Mouse (Mus musculus) urinary bladder, postnatal 14 days (tissue): Measurements from ENCODE around the gene Gm2163.
"Not testable (repeated sequence)": the region's sequence is repeated elsewhere in the genome, so short reads cannot be mapped to it uniquely, and the experiment has no call there.

Experiments
- DNase-seq: peaks from one replicate; pipeline ENCODE4 v3.0.0; 2021; ENCODE audit warnings: low spot score

Gene Gm2163

DNA sequence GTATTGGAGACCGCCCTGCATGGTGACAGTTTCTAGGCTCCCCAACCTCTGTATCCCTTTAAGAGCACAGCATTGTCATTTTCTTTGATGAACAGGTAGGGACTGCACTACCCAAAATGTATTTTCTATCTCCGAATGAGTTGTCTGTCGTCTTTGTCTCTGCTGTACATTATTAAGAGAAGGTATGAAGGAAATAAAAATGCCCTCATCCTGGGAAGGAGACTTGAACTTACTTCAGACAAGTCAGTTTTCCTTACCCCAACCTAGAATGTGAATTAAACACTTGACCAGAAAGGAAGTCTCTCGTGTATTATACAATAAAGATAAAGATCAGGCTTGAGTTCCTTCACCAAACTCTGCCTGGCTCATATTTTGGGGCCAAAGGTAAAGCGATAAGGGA is at the start of gene Gm2163:
TSS of gene Gm2163 (plus strand) at position 301 of the 400 bp plus-strand sequence.
- not testable (repeated sequence) for DNase-seq

DNA sequence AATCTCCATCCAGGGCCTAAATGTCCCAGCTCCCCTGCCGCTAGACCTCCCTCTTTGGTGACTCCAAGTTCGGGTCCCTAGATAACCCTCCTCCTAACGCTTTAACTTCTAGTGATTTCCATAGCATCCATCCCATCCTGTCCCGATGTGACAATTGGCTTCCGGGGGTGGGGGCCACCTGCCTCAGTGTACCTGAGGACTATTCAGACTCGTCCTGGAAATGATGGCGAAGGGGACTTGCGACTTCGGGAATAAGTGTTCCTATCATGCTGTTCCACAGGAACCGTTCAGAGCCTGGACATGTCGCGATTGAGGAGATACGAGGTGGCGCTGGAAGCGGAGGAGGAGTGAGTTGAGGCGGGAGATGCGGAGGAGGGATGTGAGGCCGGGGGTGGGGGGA is 27.5 kb upstream of the Gm2163 start, which contains the start of gene Gm21586:
TSS of gene Gm21586 (plus strand) at position 301 of the 400 bp plus-strand sequence.
- not testable (repeated sequence) for DNase-seq

DNA sequence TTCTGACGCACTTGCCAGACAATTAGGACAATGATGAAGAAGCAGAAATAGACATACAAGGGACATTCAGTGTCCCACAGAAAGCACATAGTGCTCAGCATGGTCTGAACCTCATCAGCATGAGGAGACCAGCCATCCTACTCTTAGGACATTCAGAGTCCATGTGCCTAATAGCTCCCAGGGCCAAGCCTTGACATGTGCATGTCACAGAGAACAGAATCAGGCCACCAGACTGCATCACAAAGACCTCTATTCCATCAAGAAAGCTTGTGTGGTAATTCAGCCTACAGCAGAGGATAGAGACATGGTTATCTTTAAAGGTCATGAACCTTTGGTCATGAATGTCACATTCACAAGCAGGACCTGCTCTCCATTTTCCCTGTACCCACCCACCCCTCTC is 61.5 kb downstream of the Gm2163 start, which contains the start of gene Fam205a2:
TSS of gene Fam205a2 (minus strand) at position 101 of the 400 bp plus-strand sequence.
- DNase-seq: not testable (repeated sequence)

DNA sequence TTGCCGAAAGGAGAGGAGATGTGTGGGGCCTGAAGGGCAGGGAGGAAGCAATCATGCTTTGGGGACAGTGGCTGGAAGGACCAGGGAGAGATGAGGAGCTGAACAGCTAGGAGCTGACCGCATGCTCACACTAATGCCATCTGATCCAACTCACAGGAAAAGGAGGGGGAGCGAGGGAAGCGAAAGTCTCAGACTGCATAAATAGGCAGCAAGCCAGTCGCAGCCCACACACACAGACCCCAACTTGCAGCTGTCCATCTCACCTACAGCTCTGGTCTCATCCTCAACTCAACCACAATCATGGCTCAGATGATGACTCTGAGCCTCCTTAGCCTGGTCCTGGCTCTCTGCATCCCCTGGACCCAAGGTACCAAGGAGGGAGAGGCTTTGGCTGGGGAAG is 145.3 kb downstream of the Gm2163 start, which contains the start of gene Gm10591:
TSS of gene Gm10591 (plus strand) at position 301 of the 400 bp plus-strand sequence.
- not testable (repeated sequence) for DNase-seq

DNA sequence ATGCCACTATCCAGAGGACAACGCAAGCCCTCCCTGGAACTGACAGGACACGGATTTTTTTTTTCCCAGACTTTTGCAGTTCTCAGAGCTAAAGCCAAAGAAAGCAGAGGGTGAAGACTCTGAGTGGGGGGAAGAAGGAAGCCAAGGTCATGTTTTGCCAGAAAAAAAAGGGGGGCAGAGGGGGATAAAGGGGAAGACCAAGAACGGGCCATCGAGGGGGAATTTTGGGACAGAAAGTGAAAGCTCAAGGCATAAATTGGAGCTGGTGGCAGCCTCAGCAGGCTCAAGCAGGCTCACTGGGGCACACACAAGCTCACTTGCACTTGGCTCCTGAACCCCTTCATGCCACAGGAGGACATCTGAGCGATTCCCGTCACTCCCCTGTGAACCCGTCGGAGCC is 162.9 kb downstream of the Gm2163 start, which contains the start of gene Gm2564:
TSS of gene Gm2564 (plus strand) at position 301 of the 400 bp plus-strand sequence.
- DNase-seq: not testable (repeated sequence)
